Mouse (Mus musculus) liver, embryonic 13.5 days (tissue): ENCODE measurements around the gene Sugp1. TPM values are rescaled to one million over a fixed set of nuclear protein-coding genes. Genes with fewer than 3 reads are reported as not detected.

Experiments
- ATAC-seq: fragments of 200-750 bp; cut with Nextera tagmentation; 2 replicates; pipeline ENCODE4 v1.8.0; 2017; ENCODE audit warnings: low read depth, mild to moderate bottlenecking, moderate number of reproducible peaks, moderate library complexity
- DNase-seq: peaks from one replicate; pipeline ENCODE4 v3.0.0; 2022
- H3K27ac ChIP-seq: fragments of 300-500 bp; sonication (generic); 2 replicates; pipeline ENCODE4 v1.5.1; 2015; ENCODE audit warnings: moderate library complexity, mild to moderate bottlenecking, inconsistent platforms
- H3K27me3 ChIP-seq: fragments of 300-500 bp; sonication (generic); 2 replicates; pipeline ENCODE4 v1.6.1; 2015; ENCODE audit warnings: mild to moderate bottlenecking, inconsistent platforms
- H3K36me3 ChIP-seq: fragments of 300-500 bp; sonication (generic); 2 replicates; pipeline ENCODE4 v1.6.1; 2015; ENCODE audit warnings: mild to moderate bottlenecking, inconsistent platforms
- H3K4me1 ChIP-seq: fragments of 300-500 bp; sonication (generic); replicated peaks from 2 replicates; pipeline ENCODE4 v1.6.1; 2015; ENCODE audit warnings: inconsistent platforms
- H3K4me2 ChIP-seq: fragments of 300-500 bp; sonication (generic); 2 replicates; pipeline ENCODE4 v1.6.1; 2015; ENCODE audit warnings: inconsistent platforms, mild to moderate bottlenecking, moderate library complexity
- H3K4me3 ChIP-seq: fragments of 300-500 bp; sonication (generic); replicated peaks from 2 replicates; pipeline ENCODE4 v1.5.1; 2015; ENCODE audit warnings: mild to moderate bottlenecking, inconsistent platforms
- H3K9ac ChIP-seq: fragments of 300-500 bp; sonication (generic); 2 replicates; pipeline ENCODE4 v1.6.1; 2015; ENCODE audit warnings: mild to moderate bottlenecking, inconsistent platforms
- H3K9me3 ChIP-seq: fragments of 300-500 bp; sonication (generic); replicated peaks from 2 replicates; pipeline ENCODE4 v1.6.1; 2016; ENCODE audit warnings: inconsistent platforms
- WGBS: fragments of 180-500 bp; shearing (Covaris S2); methylation state at CpG from one replicate; pipeline ENCODE4 v1.1.7; 2015; ENCODE audit not compliant: insufficient replicate concordance; 5-methylcytosine and 5-hydroxymethylcytosine counted together
- polyA plus RNA-seq: library from polyadenylated mRNA; unstranded; fragments of >200 nt; fragmentation: Nextera tagmentation; extraction: Ambion mirVana; gene quantifications from 2 replicates; pipeline ENCODE4 v1.2.1, GENCODE M21; 2015

Sugp1 gene
- polyA plus RNA-seq, 1 experiment from 2014 or later = 20.2 TPM

DNA sequence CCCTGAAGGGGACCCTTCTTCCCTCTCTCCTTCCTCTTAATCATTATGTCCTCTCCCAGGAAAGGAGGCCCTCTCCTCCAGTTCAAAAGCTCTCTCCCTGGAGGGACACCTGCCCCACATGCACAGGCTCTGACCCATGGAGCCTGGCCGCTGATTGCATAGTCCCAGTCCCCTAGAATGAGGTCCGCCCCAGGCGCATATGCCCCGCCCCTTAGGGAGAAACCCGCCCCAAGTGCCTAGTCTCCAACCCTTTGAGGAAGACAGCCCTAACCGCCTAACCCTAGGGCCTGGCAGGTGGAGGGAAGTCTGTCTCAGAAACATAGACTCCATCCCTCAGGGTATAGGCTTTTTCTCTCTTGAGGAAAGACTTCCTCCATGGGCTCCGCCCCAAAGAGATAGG, 44.6 kb downstream of the Sugp1 start:
- ATAC-seq = no peak
- H3K4me1 ChIP-seq = peaks cover 25% of the 10 kb centered on the region
- 8% methylated on average over 7 of the region's 7 CpGs for WGBS

GRCm38 (mm10) chr8:70087836-70088650, 45.4 kb downstream of the Sugp1 start:
- ATAC-seq (no peak), DNase-seq (no peak)
- H3K27ac ChIP-seq = no peak overlapping the region
- peak overlapping the region; percentile 41; the same call in 1 of the 2 replicates for H3K4me2 ChIP-seq
- peaks cover 25% of the 10 kb centered on the region for H3K4me1 ChIP-seq
- no peak overlapping the region for H3K9ac ChIP-seq
- WGBS = 5% methylated on average over 56 of the region's 56 CpGs
- peaks cover 92% of the 10 kb centered on the region for H3K27me3 ChIP-seq
- H3K4me3 ChIP-seq = peak overlapping the region; percentile 15
- no peaks in the 10 kb centered on the region for H3K9me3 ChIP-seq
- H3K36me3 ChIP-seq = no peaks in the 10 kb centered on the region

More for the DNA sequence above, 44.6 kb downstream of the Sugp1 start:
- Histone ChIP-seq H3K36me3 (no peaks in the 10 kb centered on the region), H3K4me3 (no peak overlapping the region), H3K27ac (no peak overlapping the region), H3K27me3 (peaks cover 100% of the 10 kb centered on the region), H3K9ac (no peak overlapping the region), H3K9me3 (no peaks in the 10 kb centered on the region), H3K4me2 (no peak overlapping the region)
- no peak for DNase-seq

GRCm38 (mm10) chr8:70089296-70089960, 46.8 kb downstream of the Sugp1 start:
- H3K27ac ChIP-seq = no peak overlapping the region
- no peak for ATAC-seq
- peaks cover 12% of the 10 kb centered on the region for H3K4me1 ChIP-seq
- H3K9me3 ChIP-seq = no peaks in the 10 kb centered on the region
- no peak overlapping the region for H3K9ac ChIP-seq
- no peak for DNase-seq
- no peak overlapping the region for H3K4me3 ChIP-seq
- H3K4me2 ChIP-seq = no peak overlapping the region
- WGBS = 51% methylated on average over 9 of the region's 9 CpGs
- H3K36me3 ChIP-seq = no peaks in the 10 kb centered on the region
- H3K27me3 ChIP-seq = peaks cover 92% of the 10 kb centered on the region

- WGBS = 55% methylated on average over 8 of the region's 8 CpGs
- H3K27me3 ChIP-seq = peaks cover 62% of the 10 kb centered on the region
- no peak overlapping the region for H3K9ac ChIP-seq
- H3K27ac ChIP-seq = no peak overlapping the region
- H3K4me1 ChIP-seq = peaks cover 3% of the 10 kb centered on the region; the same call in 1 of the 2 replicates
- ATAC-seq (no peak), DNase-seq (no peak)
- no peak overlapping the region for H3K4me3 ChIP-seq
- no peaks in the 10 kb centered on the region for H3K9me3 ChIP-seq
- H3K36me3 ChIP-seq = no peaks in the 10 kb centered on the region
- H3K4me2 ChIP-seq = no peak overlapping the region
Measured at GRCm38 (mm10) chr8:70092786-70093185, 50.2 kb downstream of the Sugp1 start.

DNA sequence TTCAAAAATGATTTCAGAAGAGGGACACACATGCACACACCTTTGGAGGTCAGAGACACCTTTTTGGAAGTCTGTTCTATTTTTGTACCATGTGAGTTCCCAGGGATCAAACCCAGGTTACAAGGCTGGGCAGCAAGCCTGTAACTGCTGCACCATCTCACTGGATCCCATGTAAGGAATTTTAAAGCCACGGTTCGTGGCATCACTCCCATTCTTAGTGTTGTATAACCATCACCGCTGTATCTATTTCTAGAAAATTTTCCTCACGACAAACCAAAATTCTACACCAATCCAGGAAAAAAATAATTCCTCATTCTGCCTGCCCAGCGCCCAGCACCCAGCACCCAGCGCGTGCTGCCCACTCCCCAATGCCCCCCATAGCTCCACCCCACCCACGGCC, 56.7 kb downstream of the Sugp1 start:
- 56% methylated on average over 8 of the region's 8 CpGs for WGBS
- ATAC-seq = no peak

GRCm38 (mm10) chr8:70100241-70100640, 57.6 kb downstream of the Sugp1 start:
- no peaks in the 10 kb centered on the region for H3K36me3 ChIP-seq
- peaks cover 10% of the 10 kb centered on the region; the same call in 1 of the 2 replicates for H3K27me3 ChIP-seq
- H3K27ac ChIP-seq = no peak overlapping the region
- DNase-seq = no peak
- H3K4me2 ChIP-seq = no peak overlapping the region
- H3K4me1 ChIP-seq = no peaks in the 10 kb centered on the region
- H3K9me3 ChIP-seq = no peaks in the 10 kb centered on the region
- no peak overlapping the region for H3K9ac ChIP-seq
- 69% methylated on average over 8 of the region's 8 CpGs for WGBS
- no peak for ATAC-seq
- no peak overlapping the region for H3K4me3 ChIP-seq

More for the DNA sequence above, 56.7 kb downstream of the Sugp1 start:
- no peaks in the 10 kb centered on the region for H3K9me3 ChIP-seq
- no peak overlapping the region for H3K4me3 ChIP-seq
- H3K27ac ChIP-seq = no peak overlapping the region
- no peaks in the 10 kb centered on the region for H3K4me1 ChIP-seq
- H3K9ac ChIP-seq = no peak overlapping the region
- peaks cover 10% of the 10 kb centered on the region; the same call in 1 of the 2 replicates for H3K27me3 ChIP-seq
- DNase-seq = no peak
- H3K36me3 ChIP-seq = no peaks in the 10 kb centered on the region
- no peak overlapping the region for H3K4me2 ChIP-seq

DNA sequence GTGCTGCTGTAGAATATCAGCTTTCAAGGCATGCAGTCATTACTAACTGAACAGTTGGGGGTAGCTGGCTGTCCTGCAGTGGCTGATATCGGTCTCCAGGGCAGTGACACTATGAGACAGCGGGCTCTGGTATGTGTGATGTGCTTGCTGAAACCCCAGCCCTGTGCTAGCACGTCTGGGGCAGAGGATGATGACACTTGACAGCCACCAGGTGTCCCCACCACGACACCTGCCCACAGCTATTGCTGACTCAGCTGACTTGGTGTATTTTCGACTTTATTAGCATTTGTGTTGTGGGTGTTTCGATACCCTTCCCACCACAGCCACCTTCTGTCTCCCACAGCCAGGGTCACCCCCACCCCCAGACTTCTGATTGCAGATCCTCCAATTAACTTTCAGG, 61.9 kb downstream of the Sugp1 start:
- 11% methylated on average over 6 of the region's 6 CpGs for WGBS
- Histone ChIP-seq H3K9me3 (no peaks in the 10 kb centered on the region), H3K4me1 (no peaks in the 10 kb centered on the region), H3K36me3 (no peaks in the 10 kb centered on the region), H3K4me2 (no peak overlapping the region), H3K27ac (no peak overlapping the region), H3K27me3 (peaks cover 31% of the 10 kb centered on the region), H3K9ac (no peak overlapping the region), H3K4me3 (no peak overlapping the region)
- 0 out of 2 replicates have a peak, but pooled peaks have one; percentile 26 for ATAC-seq
- DNase-seq = no peak

DNA sequence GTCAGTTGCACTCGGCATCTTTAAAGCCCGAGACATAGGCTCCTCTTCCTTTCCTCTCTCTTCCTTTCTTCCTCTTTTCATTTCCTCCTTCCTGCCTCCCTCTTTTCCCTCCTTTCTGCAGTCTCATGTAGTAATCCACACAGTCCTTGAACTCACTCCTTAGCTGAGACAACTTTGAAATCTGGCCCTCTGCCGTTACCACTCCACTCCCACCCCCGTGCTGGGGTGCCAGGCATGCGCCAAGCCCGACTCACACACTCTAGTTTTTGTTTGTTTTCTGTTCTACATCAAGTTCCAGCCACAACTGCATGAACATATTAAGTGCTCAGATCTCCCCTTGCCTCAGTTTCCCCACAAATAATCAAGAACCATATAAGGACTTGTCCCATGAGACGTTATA, 62.3 kb downstream of the Sugp1 start:
- no peaks in the 10 kb centered on the region for H3K4me1 ChIP-seq
- no peak overlapping the region for H3K27ac ChIP-seq
- H3K9ac ChIP-seq = no peak overlapping the region
- H3K4me2 ChIP-seq = no peak overlapping the region
- H3K27me3 ChIP-seq = peaks cover 33% of the 10 kb centered on the region
- H3K36me3 ChIP-seq = no peaks in the 10 kb centered on the region
- DNase-seq (no peak), ATAC-seq (no peak)
- no peaks in the 10 kb centered on the region for H3K9me3 ChIP-seq
- WGBS = 58% methylated on average over 7 of the region's 7 CpGs
- no peak overlapping the region for H3K4me3 ChIP-seq

DNA sequence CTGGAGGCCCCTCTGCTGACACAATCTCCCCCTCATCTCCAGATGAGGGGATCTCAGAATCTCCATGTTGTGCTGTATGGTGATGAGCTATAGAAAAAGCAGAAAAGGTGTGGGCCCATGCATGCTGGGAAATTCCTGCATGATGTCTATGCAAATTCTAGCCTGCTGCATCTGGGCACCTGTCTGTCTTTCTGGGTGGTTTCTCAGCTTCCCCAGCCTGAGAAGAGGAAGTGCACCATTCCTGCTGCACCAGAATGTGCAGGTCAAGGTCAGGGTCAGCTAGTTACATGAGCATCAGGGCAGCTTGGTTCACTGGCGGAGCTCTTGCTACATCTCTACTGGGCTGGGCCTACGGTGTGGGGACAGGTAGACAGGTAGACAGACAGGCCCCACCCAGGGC, 67.8 kb downstream of the Sugp1 start:
- DNase-seq = no peak
- H3K9me3 ChIP-seq = no peaks in the 10 kb centered on the region
- H3K4me2 ChIP-seq = no peak overlapping the region
- H3K36me3 ChIP-seq = no peaks in the 10 kb centered on the region
- peaks cover 82% of the 10 kb centered on the region for H3K27me3 ChIP-seq
- 76% methylated on average over 2 of the region's 2 CpGs for WGBS
- no peak overlapping the region for H3K27ac ChIP-seq
- no peak overlapping the region for H3K4me3 ChIP-seq
- ATAC-seq = no peak
- no peak overlapping the region for H3K9ac ChIP-seq
- H3K4me1 ChIP-seq = no peaks in the 10 kb centered on the region

GRCm38 (mm10) chr8:70111192-70111795, 68.7 kb downstream of the Sugp1 start:
- no peak overlapping the region for H3K4me2 ChIP-seq
- H3K9me3 ChIP-seq = no peaks in the 10 kb centered on the region
- H3K36me3 ChIP-seq = no peaks in the 10 kb centered on the region
- H3K4me1 ChIP-seq = no peaks in the 10 kb centered on the region
- no peak for DNase-seq
- no peak overlapping the region for H3K9ac ChIP-seq
- 44% methylated on average over 23 of the region's 23 CpGs for WGBS
- H3K27me3 ChIP-seq = peaks cover 85% of the 10 kb centered on the region
- ATAC-seq = no peak
- no peak overlapping the region for H3K4me3 ChIP-seq
- no peak overlapping the region for H3K27ac ChIP-seq

DNA sequence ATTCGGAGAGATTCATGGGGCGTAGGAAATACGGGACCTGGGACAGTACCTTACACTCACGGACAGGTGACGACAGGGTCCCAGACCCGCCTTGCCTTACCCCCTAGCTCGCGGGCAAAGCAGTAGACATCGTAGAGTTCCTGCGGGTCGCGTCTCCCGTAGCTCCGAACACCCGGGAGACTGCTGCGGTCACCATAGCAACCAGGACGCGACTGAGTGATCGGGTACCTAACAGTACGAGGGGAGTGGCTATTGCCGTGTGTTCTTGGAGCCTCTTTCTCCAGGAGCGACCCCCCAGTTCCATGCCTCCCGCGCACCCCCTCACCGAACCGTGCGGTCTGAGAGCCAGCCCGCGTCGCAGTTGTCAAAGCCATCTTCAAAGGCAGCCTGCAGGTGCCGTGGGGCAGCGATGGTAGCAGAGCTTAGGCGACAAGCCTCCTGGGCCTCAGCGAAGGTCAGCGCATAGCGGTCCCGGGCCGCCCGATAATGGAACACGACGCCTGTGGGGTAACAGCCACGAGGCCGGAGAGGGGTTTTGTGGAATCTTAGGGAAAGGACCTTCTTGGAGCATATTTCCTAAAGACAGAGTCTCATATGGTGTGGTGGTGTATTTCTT, 69.9 kb downstream of the Sugp1 start:
- no peak overlapping the region for H3K27ac ChIP-seq
- no peaks in the 10 kb centered on the region for H3K4me1 ChIP-seq
- no peak overlapping the region for H3K4me3 ChIP-seq
- H3K9me3 ChIP-seq = no peaks in the 10 kb centered on the region
- DNase-seq = no peak
- ATAC-seq = no peak
- H3K36me3 ChIP-seq = no peaks in the 10 kb centered on the region
- no peak overlapping the region for H3K4me2 ChIP-seq
- H3K27me3 ChIP-seq = peaks cover 97% of the 10 kb centered on the region
- WGBS = 11% methylated on average over 43 of the region's 43 CpGs
- H3K9ac ChIP-seq = no peak overlapping the region
